Mouse (Mus musculus): ENCODE results near the gene Dcaf7.

The Dcaf7 gene

DNA sequence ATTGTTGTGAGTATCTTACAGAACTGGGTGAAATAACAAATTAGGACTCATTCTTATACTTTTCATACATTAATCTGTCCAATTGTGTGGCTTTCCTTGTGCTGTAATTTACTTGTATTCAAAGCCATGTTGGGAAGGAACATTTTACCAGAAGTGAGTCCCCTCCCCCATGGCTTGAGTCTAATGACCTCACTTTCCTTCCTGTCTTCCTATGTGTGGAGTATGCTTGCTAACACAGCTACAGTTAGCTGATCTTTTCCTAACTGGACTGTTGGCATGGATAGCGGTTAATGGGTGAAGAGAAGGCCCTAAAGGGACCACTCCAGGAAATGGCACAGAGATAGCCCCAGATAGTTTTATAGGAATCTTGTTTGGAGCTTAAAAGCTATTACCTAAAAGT, 61.6 kb downstream of the Dcaf7 start:
- intact Hi-C loops (cut with DNase I), result no loop called here

DNA sequence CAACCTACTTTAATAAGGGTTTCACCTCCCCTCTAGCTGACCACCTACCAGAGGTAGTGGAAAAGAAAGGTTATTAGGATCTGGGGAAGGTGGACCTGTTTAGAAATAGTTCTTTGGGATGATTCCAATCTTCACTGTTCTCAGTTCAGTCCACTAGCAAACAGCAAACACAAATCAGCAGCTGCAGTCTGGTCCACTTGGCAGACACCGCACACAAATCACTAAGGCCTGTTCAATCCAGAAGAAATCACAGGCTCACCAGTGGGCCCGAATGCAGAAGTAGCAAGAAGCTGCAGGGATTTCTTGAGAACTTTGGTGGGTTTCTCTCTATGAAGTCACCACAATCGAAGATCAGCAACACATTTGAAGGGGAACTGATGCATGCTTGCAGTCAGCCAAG, 66.2 kb downstream of the Dcaf7 start:
- intact Hi-C loops (cut with DNase I), result no loop called here

DNA sequence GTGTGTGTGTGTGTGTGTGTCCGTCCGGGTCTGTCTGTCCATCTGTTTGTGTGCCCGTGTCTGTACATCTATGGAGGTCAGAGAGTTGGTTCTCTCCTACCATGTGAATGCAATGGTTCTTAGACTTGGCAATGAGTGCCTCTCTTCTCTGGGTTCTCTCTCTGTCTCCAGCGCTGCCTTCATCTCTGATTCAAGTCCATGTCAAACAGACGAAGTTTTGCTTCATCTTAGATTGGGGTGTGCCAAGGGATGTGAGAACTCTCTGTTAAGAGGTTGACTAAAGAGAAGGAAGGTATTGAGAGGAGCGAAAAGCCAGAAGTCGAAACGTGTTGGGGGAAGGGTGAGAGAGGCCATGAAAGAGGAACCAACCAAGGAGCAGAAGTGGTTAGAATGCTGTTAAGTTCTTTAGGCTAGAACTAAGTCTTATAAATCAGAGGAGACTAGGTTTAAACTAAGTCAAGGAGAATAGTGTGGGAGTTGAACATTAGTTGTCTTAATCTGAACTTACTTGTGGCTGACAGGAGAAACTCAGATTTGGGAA, 69.4 kb downstream of the Dcaf7 start:
- intact Hi-C loops (cut with DNase I), result no loop called here
